In genomic region chr17:47595248-47596161, GRCm38 (mm10) we compare ENCODE assay signal across 8 mouse cellular contexts. TPM values are rescaled to one million over a fixed set of nuclear protein-coding genes. Genes with fewer than 3 reads are reported as not detected.
DNase-seq lines count a peak whose midpoint lies in the region; ATAC-seq and TF ChIP-seq lines count a peak whose summit lies in the region.

No protein-coding gene starts in this region.

- peak; percentile 94 for DNase-seq in G1E (ENCODE audit: low spot score)
- peak; percentile 19 for DNase-seq in brain, adult 2 months (ENCODE audit: low read depth, low spot score)
- peak; percentile 62 for DNase-seq in forelimb bud, embryonic 11.5 days (ENCODE audit: low read depth, low spot score)
- DNase-seq in hindbrain, postnatal 0 days (ENCODE audit: low spot score), result peak; percentile 58
- DNase-seq in neural tube, embryonic 10.5 days (ENCODE audit: extremely low spot score, low spot score), result peak; percentile 78
- peak; percentile 72 to 84 for DNase-seq in thymus, postnatal 36 days

- H3K27ac ChIP-seq in hindbrain, postnatal 0 days, result peak overlapping the region; percentile 72
- H3K27ac ChIP-seq in liver, embryonic 15.5 days (replicated peaks), result peak overlapping the region; percentile 96

- peak; percentile 62 for ATAC-seq in G1E (ENCODE audit: extremely low read depth, insufficient number of reproducible peaks, low FRiP score, poor library complexity, severe bottlenecking)
- peak; percentile 16; the same call in 1 of the 2 replicates for ATAC-seq in hindbrain, postnatal 0 days
- ATAC-seq in liver, embryonic 15.5 days (ENCODE audit: insufficient read depth), result peak; percentile 73
- ATAC-seq in cerebellum, adult (ENCODE audit: insufficient number of reproducible peaks, low FRiP score, low TSS enrichment), result no peak

- no peaks in the 10 kb centered on the region for H3K27me3 ChIP-seq in G1E (ENCODE audit: insufficient read depth, low read length)
- H3K27me3 ChIP-seq in hindbrain, postnatal 0 days (ENCODE audit: insufficient read depth, low read length), result no peaks in the 10 kb centered on the region
- no peaks in the 10 kb centered on the region for H3K27me3 ChIP-seq in liver, embryonic 15.5 days

- peaks cover 55% of the 10 kb centered on the region for H3K36me3 ChIP-seq in G1E (replicated peaks)
- H3K36me3 ChIP-seq in hindbrain, postnatal 0 days (ENCODE audit: insufficient read depth, low read length), result peaks cover 10% of the 10 kb centered on the region; the same call in 1 of the 2 replicates
- H3K36me3 ChIP-seq in liver, embryonic 15.5 days (replicated peaks), result peaks cover 58% of the 10 kb centered on the region

- H3K4me2 ChIP-seq in hindbrain, postnatal 0 days (ENCODE audit: low read depth, low read length), result peak overlapping the region; percentile 93
- peak overlapping the region; percentile 83 for H3K4me2 ChIP-seq in liver, embryonic 15.5 days

- H3K4me3 ChIP-seq in G1E (ENCODE audit: low read depth, low read length), result peak overlapping the region; percentile 92
- peak overlapping the region; percentile 63 for H3K4me3 ChIP-seq in hindbrain, postnatal 0 days (ENCODE audit: low read length)
- peak overlapping the region; percentile 90 for H3K4me3 ChIP-seq in liver, embryonic 15.5 days (replicated peaks)

- TF ChIP-seq CTCF in G1E (IDR thresholded peaks at IDR 0.05; ENCODE audit: low read depth, low read length), result no peak
- no peak for TF ChIP-seq CTCF in hindbrain, postnatal 0 days (IDR thresholded peaks at IDR 0.05; ENCODE audit: low read depth)

- peak overlapping the region; percentile 65; the same call in 1 of the 2 replicates for H3K9ac ChIP-seq in hindbrain, postnatal 0 days (replicated peaks; ENCODE audit: low read length)
- peak overlapping the region; percentile 95 for H3K9ac ChIP-seq in liver, embryonic 15.5 days

- peaks cover 79% of the 10 kb centered on the region for H3K4me1 ChIP-seq in G1E (ENCODE audit: insufficient read depth, low read depth, low read length)
- no peaks in the 10 kb centered on the region for H3K4me1 ChIP-seq in hindbrain, postnatal 0 days (ENCODE audit: insufficient read depth, low read length)
- peaks cover 86% of the 10 kb centered on the region for H3K4me1 ChIP-seq in liver, embryonic 15.5 days (replicated peaks)

- H3K9me3 ChIP-seq in G1E (replicated peaks), result no peaks in the 10 kb centered on the region
- no peaks in the 10 kb centered on the region for H3K9me3 ChIP-seq in hindbrain, postnatal 0 days (ENCODE audit: low read length)
- H3K9me3 ChIP-seq in liver, embryonic 15.5 days (replicated peaks), result no peaks in the 10 kb centered on the region

- WGBS in hindbrain, postnatal 0 days, result 5% methylated on average over 21 of the region's 21 CpGs
- 1% methylated on average over 21 of the region's 21 CpGs for WGBS in liver, embryonic 15.5 days (ENCODE audit: insufficient replicate concordance)

RNA-seq across cellular contexts. Expression of gene Bysl, which starts 15.8 kb away (rescaled TPM):
- total RNA-seq in G1E (2014; fragmentation: Nextera tagmentation) (8.1 and 11.8 TPM in 2 replicates), G1E (2017) (11.3 and 11.9 TPM in 2 replicates)
- 35.2 and 44.0 TPM in 2 replicates for polyA plus RNA-seq in G1E (2012)
- total RNA-seq in hindbrain, postnatal 0 days (2014; rRNA removed), result 20.2 and 25.7 TPM in 2 replicates
- polyA plus RNA-seq in hindbrain, postnatal 0 days (2015; fragmentation: Nextera tagmentation; extraction: Ambion mirVana), result 25.3 and 27.1 TPM in 2 replicates
- 16.5 and 18.0 TPM in 2 replicates for polyA plus RNA-seq in liver, embryonic 15.5 days (2015; fragmentation: Nextera tagmentation; extraction: Ambion mirVana)

RNA-seq across cellular contexts. Expression of gene Med20, which starts 15.9 kb away (rescaled TPM):
- total RNA-seq in G1E (2014; fragmentation: Nextera tagmentation) (36.4 and 38.8 TPM in 2 replicates), G1E (2017) (59.8 and 60.8 TPM in 2 replicates)
- polyA plus RNA-seq in G1E (2012), result 6.0 and 9.9 TPM in 2 replicates
- 27.9 and 40.9 TPM in 2 replicates for total RNA-seq in hindbrain, postnatal 0 days (2014; rRNA removed)
- 27.3 and 27.9 TPM in 2 replicates for polyA plus RNA-seq in hindbrain, postnatal 0 days (2015; fragmentation: Nextera tagmentation; extraction: Ambion mirVana)
- 21.6 and 26.0 TPM in 2 replicates for polyA plus RNA-seq in liver, embryonic 15.5 days (2015; fragmentation: Nextera tagmentation; extraction: Ambion mirVana)

RNA-seq across cellular contexts. Expression of gene Gm20517, which starts 15.9 kb away (rescaled TPM):
- total RNA-seq in G1E (2014; fragmentation: Nextera tagmentation), result 2.7 and 9.6 TPM in 2 replicates
- 1.2 and 2.0 TPM in 2 replicates for total RNA-seq in G1E (2017)
- polyA plus RNA-seq in G1E (2012), result 0.05 TPM in 1 of 2 replicates, not detected in the other
- total RNA-seq in hindbrain, postnatal 0 days (2014; rRNA removed), result 4.6 and 4.8 TPM in 2 replicates
- 1.2 and 1.6 TPM in 2 replicates for polyA plus RNA-seq in hindbrain, postnatal 0 days (2015; fragmentation: Nextera tagmentation; extraction: Ambion mirVana)
- 2.1 and 2.4 TPM in 2 replicates for polyA plus RNA-seq in liver, embryonic 15.5 days (2015; fragmentation: Nextera tagmentation; extraction: Ambion mirVana)

RNA-seq across cellular contexts. Expression of gene Usp49, which starts 35.0 kb away (rescaled TPM):
- 16.0 and 41.7 TPM in 2 replicates for total RNA-seq in G1E (2014; fragmentation: Nextera tagmentation)
- 5.3 and 6.0 TPM in 2 replicates for total RNA-seq in G1E (2017)
- 15.6 and 16.4 TPM in 2 replicates for polyA plus RNA-seq in G1E (2012)
- 20.7 and 25.5 TPM in 2 replicates for total RNA-seq in hindbrain, postnatal 0 days (2014; rRNA removed)
- 4.2 and 4.9 TPM in 2 replicates for polyA plus RNA-seq in hindbrain, postnatal 0 days (2015; fragmentation: Nextera tagmentation; extraction: Ambion mirVana)
- polyA plus RNA-seq in liver, embryonic 15.5 days (2015; fragmentation: Nextera tagmentation; extraction: Ambion mirVana), result 2.8 and 3.7 TPM in 2 replicates

Comparison
In these comparisons a context has a peak if more than half of its experiments do, and no peak if none do; other contexts are left out.
1. DNase-seq: peak in every context shown above with its lines; median percentile 94 in G1E; 78 in neural tube, embryonic 10.5 days; 78 in thymus, postnatal 36 days; 62 in forelimb bud, embryonic 11.5 days; 58 in hindbrain, postnatal 0 days; 19 in brain, adult 2 months.